Mouse (Mus musculus) kidney, embryonic 16.5 days (tissue): ENCODE data around the gene Rgs7bp. TPM values are rescaled to one million over a fixed set of nuclear protein-coding genes. Genes with fewer than 3 reads are reported as not detected.

ENCODE experiments used
- ATAC-seq: fragments of 200-750 bp; cut with Nextera tagmentation; 2 replicates; pipeline ENCODE4 v1.8.0; 2017; ENCODE audit warnings: moderate TSS enrichment; ENCODE audit not compliant: low FRiP score, low TSS enrichment
- H3K27ac ChIP-seq: fragments of 300-500 bp; sonication (generic); 2 replicates; pipeline ENCODE4 v1.5.1; 2014; ENCODE audit warnings: low read length
- H3K27me3 ChIP-seq: fragments of 300-500 bp; sonication (generic); 2 replicates; pipeline ENCODE4 v1.6.1; 2014; ENCODE audit warnings: low read length, control low read depth, mixed read lengths; ENCODE audit not compliant: insufficient read depth
- H3K36me3 ChIP-seq: fragments of 300-500 bp; sonication (generic); 2 replicates; pipeline ENCODE4 v1.6.1; 2014; ENCODE audit warnings: low read length, control low read depth, mixed read lengths; ENCODE audit not compliant: insufficient read depth
- H3K4me1 ChIP-seq: fragments of 300-500 bp; sonication (generic); 2 replicates; pipeline ENCODE4 v1.6.1; 2014; ENCODE audit warnings: low read length, control low read depth, mixed read lengths; ENCODE audit not compliant: insufficient read depth
- H3K4me2 ChIP-seq: fragments of 300-500 bp; sonication (generic); replicated peaks from 2 replicates; pipeline ENCODE4 v1.6.1; 2014; ENCODE audit warnings: low read depth, low read length
- H3K4me3 ChIP-seq: fragments of 300-500 bp; sonication (generic); 2 replicates; pipeline ENCODE4 v1.5.1; 2014; ENCODE audit warnings: mild to moderate bottlenecking, low read length
- H3K9ac ChIP-seq: fragments of 300-500 bp; sonication (generic); replicated peaks from 2 replicates; pipeline ENCODE4 v1.6.1; 2014; ENCODE audit warnings: low read length
- H3K9me3 ChIP-seq: fragments of 300-500 bp; sonication (generic); 2 replicates; pipeline ENCODE4 v1.6.1; 2016; ENCODE audit warnings: low read length, control low read depth
- WGBS: fragments of 180-500 bp; shearing (Covaris S2); extraction: QIAGEN DNeasy Blood & Tissue Kit; methylation state at CpG from one replicate; pipeline ENCODE4 v1.1.7; 2014; 5-methylcytosine and 5-hydroxymethylcytosine counted together
- polyA plus RNA-seq: library from polyadenylated mRNA; unstranded; fragments of >200 nt; fragmentation: Nextera tagmentation; extraction: Ambion mirVana; gene quantifications from 2 replicates; pipeline ENCODE4 v1.2.1, GENCODE M21; 2015

Rgs7bp gene
- polyA plus RNA-seq, 1 experiment from 2014 or later = 2.0 TPM

DNA sequence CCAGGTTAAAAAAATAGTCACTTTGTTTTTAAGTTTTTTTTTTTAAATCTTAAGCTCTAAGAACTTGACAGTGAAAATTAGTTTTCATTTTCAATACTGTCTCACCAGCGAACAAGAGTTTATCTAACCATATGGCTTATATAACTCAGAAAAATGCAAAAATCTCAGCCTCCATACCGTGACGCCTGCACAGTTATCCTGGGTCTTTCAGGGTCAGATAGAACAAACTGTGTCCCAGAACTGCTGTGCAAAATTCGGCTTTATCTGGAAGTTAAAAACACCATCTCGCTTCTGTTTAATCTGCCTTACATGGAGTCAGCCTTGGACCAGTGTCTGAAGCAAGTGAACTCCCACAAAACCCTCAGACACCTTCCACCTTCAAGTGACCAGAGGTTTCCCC is 70.7 kb downstream of the Rgs7bp start:
- 61% methylated on average over 5 of the region's 5 CpGs for WGBS

DNA sequence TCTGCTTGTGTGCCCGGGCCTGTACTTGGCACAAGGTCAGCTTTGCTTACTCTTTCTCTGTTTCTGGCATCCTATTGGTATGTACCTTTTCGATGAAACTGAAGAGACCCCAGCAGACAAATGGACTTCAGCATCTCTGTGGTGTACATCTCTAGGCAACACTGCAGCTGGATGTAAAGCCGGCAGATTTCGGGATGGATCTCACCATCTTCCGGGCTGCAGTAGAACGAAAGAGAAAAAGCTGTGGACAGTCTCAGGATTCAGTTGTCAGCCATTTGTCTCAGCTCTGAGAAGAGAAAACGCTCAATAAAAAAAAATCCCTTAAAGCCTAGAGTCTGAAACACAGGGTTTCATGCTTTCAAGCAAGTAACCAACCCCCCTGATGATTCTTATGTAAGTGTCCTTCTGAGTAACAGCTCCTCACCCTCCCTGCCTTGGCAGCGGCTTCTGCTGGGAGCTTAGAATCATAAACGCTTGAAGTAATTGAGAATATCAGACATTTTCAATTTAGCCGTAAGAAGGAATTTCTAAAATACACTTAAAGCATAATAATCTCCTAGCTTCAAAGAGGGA is 71.9 kb downstream of the Rgs7bp start:
- Histone ChIP-seq H3K4me2 (no peak overlapping the region), H3K9me3 (peaks cover 6% of the 10 kb centered on the region), H3K4me1 (no peaks in the 10 kb centered on the region), H3K36me3 (no peaks in the 10 kb centered on the region), H3K9ac (no peak overlapping the region), H3K4me3 (no peak overlapping the region), H3K27me3 (no peaks in the 10 kb centered on the region), H3K27ac (no peak overlapping the region)
- no peak for ATAC-seq
- WGBS = 88% methylated on average over 10 of the region's 10 CpGs

More for the DNA sequence above, 70.7 kb downstream of the Rgs7bp start:
- ATAC-seq = 0 out of 2 replicates have a peak, but pooled peaks have one; percentile 31
- Histone ChIP-seq H3K9me3 (peaks cover 6% of the 10 kb centered on the region), H3K9ac (no peak overlapping the region), H3K4me3 (no peak overlapping the region), H3K27me3 (no peaks in the 10 kb centered on the region), H3K36me3 (no peaks in the 10 kb centered on the region), H3K4me2 (no peak overlapping the region), H3K4me1 (no peaks in the 10 kb centered on the region), H3K27ac (no peak overlapping the region)

DNA sequence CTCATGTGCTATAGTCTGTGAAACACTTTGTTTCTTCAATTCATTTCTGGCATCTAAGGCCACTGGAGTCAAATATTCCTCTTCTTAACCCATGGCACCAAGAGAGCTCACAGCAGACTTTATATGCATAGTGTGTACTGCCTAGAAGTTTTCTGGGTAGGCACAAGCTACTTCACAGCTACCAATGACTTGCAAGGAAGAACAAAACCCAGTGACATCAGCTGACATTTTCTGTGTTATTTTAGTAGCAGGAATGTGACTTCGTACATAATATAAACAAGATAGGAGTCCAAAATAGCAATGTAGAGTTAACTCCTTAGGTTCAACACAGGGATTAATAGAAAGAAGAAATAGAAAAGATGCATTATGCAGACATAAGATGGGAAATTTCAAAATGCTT is 76.6 kb downstream of the Rgs7bp start:
- peaks cover 6% of the 10 kb centered on the region for H3K9me3 ChIP-seq
- H3K36me3 ChIP-seq = no peaks in the 10 kb centered on the region
- H3K4me1 ChIP-seq = no peaks in the 10 kb centered on the region
- H3K9ac ChIP-seq = no peak overlapping the region
- H3K27me3 ChIP-seq = no peaks in the 10 kb centered on the region
- no peak overlapping the region for H3K27ac ChIP-seq
- H3K4me3 ChIP-seq = no peak overlapping the region
- ATAC-seq = no peak
- H3K4me2 ChIP-seq = no peak overlapping the region
- 36% methylated on average over 1 of the region's 1 CpGs for WGBS

DNA sequence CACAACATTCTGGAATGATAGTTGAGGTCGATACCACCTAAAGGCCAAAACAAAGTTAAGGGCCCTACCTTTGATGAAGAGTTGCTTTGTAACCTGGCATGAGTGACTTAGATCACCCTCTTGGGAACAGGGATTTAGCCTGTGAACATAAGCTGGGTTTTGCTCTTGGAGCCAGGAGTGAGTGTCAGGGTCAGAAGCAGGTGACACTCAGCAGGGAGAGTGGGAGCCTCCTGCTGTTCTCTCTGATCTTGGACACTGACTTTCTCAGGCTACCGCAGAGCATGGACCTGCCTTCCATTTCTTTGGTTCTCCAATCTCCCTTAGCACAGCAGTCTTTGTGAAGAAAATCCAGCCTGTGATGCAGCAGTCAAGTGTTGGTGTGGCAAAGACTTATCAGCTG is 87.2 kb downstream of the Rgs7bp start:
- H3K4me3 ChIP-seq = no peak overlapping the region
- no peaks in the 10 kb centered on the region for H3K27me3 ChIP-seq
- no peaks in the 10 kb centered on the region for H3K36me3 ChIP-seq
- H3K4me2 ChIP-seq = no peak overlapping the region
- ATAC-seq = no peak
- H3K9ac ChIP-seq = no peak overlapping the region
- H3K4me1 ChIP-seq = no peaks in the 10 kb centered on the region
- H3K9me3 ChIP-seq = no peaks in the 10 kb centered on the region
- whole genome bisulfite sequencing = 75% methylated on average over 2 of the region's 2 CpGs
- no peak overlapping the region for H3K27ac ChIP-seq

DNA sequence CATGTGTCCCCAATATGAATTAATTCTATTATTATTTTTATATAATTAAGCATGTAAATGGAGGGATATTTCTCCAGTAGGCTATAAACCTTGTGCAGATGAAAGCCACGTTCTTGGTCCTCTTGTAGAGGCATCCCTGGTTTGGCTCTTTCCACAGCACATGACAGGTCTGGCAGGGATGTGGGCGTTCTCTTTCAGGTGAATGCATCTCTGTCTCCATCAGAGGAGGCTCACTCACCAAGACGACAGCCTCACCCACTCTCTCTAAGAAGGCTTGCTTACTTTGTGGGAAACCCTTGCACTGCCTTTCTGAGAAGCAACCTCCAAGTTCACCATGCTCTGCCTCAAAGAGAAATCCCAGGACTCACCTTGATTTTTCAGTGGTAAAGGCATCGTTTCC is 91.0 kb downstream of the Rgs7bp start:
- no peaks in the 10 kb centered on the region for H3K4me1 ChIP-seq
- H3K9me3 ChIP-seq = no peaks in the 10 kb centered on the region
- no peak overlapping the region for H3K4me2 ChIP-seq
- no peaks in the 10 kb centered on the region for H3K27me3 ChIP-seq
- no peak overlapping the region for H3K4me3 ChIP-seq
- H3K9ac ChIP-seq = no peak overlapping the region
- WGBS = 75% methylated on average over 4 of the region's 4 CpGs
- no peaks in the 10 kb centered on the region for H3K36me3 ChIP-seq
- no peak overlapping the region for H3K27ac ChIP-seq
- no peak for ATAC-seq

DNA sequence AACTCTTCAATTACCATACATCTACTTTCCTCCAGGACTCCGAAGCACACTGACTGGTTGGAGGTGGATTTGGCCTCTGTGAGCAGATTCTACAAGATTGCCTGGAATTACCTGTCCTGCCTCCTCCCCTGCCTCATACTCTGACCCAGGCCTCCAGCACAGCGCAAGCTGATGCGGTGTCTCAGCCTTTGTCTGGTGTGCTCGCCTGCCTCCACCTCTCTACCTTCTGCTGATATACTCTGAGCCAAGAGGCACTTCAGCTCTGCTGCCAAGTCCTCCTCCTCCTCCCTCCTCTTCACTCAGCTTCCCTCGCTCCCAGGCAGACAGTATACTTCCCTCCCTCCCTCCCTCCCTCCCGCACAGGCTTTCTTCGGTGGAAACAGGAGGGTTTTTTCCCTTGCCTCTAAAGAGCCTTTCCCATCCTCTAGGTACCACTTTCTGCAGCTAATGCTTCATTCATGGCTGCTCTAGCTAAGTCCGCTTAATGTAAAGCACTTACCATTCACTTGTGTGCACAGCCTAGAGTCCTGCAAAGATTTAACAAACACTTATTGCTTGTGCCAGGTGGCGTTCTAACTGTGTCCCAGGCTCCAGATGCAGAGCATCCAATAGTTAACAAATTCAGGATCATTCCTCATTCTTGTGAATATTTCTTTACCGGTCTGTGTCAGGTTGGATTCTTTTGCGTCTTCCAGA is 91.9 kb downstream of the Rgs7bp start:
- Histone ChIP-seq H3K4me2 (no peak overlapping the region), H3K27ac (no peak overlapping the region), H3K4me3 (no peak overlapping the region), H3K4me1 (no peaks in the 10 kb centered on the region), H3K36me3 (no peaks in the 10 kb centered on the region), H3K9me3 (no peaks in the 10 kb centered on the region), H3K9ac (no peak overlapping the region), H3K27me3 (no peaks in the 10 kb centered on the region)
- WGBS = 60% methylated on average over 11 of the region's 11 CpGs
- no peak for ATAC-seq

DNA sequence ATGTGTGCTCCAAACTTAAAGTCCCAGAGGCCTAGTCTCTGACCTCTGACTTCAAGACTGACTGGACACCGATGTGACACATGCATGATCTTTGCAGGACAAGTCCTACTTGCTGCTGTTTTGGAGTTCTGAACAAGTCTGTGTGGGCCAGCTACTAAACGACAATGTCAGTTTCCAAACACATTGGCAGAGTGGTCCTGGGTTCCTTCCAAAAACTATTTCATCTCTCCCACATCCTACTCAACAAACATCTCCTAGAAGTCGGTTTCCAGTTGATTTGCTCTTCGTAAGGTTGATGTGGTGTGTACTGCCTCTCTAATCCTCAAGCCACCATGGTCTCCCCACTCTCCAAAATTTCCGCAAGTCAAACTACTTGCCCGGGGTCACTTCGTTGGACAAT is 92.6 kb downstream of the Rgs7bp start:
- no peaks in the 10 kb centered on the region for H3K36me3 ChIP-seq
- no peak overlapping the region for H3K4me2 ChIP-seq
- no peaks in the 10 kb centered on the region for H3K4me1 ChIP-seq
- H3K27me3 ChIP-seq = no peaks in the 10 kb centered on the region
- H3K9me3 ChIP-seq = no peaks in the 10 kb centered on the region
- no peak overlapping the region for H3K4me3 ChIP-seq
- 79% methylated on average over 7 of the region's 7 CpGs for WGBS
- no peak overlapping the region for H3K27ac ChIP-seq
- no peak for ATAC-seq
- no peak overlapping the region for H3K9ac ChIP-seq

DNA sequence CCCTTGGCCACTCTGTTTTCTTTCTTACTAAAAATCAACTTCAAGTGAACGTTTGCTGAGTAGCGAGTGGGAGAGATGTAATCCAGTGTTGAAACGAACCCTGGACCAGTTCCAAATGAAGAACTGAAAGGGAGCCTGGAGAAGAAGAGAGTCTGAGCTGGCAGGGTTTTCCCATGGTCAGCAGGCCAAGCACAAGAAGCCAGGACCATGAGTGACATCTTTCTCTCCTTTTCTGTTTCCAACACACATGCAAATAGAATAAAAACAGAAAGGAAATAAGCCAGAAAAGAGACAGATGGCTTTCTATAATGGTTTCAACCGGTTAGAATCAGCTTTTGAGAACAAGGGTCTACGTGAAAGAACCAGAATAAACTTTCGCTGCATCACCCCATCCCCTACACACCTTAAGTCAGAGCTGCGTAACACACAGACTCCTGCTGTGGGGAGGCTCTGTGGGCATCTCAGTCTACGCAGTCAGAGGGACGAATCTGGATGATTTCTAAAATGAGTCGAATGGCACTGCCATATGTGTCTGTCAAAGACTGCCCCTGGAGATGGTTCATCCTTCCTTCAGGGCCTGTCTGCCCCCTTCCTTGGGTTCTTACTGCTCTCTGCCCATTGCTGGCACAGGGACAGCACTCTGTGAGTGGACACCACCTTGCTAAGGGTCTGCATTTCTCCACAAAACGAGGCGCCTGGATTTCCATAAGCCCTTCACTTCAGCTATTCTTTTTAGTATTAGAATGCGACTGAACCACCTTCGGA is 93.6 kb downstream of the Rgs7bp start:
- no peak overlapping the region for H3K9ac ChIP-seq
- 85% methylated on average over 14 of the region's 14 CpGs for WGBS
- ATAC-seq = no peak
- H3K4me3 ChIP-seq = no peak overlapping the region
- no peaks in the 10 kb centered on the region for H3K27me3 ChIP-seq
- H3K27ac ChIP-seq = no peak overlapping the region
- no peaks in the 10 kb centered on the region for H3K36me3 ChIP-seq
- no peaks in the 10 kb centered on the region for H3K9me3 ChIP-seq
- H3K4me2 ChIP-seq = no peak overlapping the region
- no peaks in the 10 kb centered on the region for H3K4me1 ChIP-seq

DNA sequence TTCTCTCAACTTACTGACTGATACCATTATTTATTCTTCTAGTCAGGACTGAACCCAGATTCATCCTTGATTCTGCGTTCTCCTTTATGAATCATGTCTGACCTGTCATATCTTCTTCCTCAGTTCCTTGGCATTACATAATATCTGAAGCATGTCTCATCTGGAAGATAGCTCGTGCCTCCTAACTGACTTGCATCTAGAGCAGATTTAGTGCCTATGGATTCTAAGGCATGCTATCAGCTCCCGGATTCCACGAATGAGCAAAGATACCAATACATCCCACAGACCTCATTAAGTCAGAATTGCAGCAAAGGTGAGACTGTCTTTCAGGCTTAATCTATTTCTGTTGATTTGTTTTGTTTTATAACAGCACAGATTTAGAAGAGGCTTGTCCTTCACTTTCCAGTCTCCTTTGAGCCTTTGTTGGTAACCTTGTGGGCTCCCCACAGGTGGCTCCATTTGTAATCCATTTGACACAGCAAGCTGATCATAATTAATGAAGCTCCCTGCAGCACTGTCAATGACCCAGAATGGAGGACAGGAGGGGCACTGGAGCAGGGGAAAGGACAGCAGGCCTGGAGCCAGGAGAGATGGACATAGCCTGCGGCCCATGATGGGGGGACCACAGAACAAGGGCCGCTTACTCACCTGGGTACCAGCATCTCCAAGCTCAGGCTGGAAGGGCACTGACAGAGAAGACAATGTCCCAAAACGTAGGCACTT is 94.4 kb downstream of the Rgs7bp start:
- no peak overlapping the region for H3K27ac ChIP-seq
- H3K4me2 ChIP-seq = no peak overlapping the region
- no peaks in the 10 kb centered on the region for H3K36me3 ChIP-seq
- H3K27me3 ChIP-seq = no peaks in the 10 kb centered on the region
- no peaks in the 10 kb centered on the region for H3K4me1 ChIP-seq
- no peak overlapping the region for H3K9ac ChIP-seq
- 85% methylated on average over 7 of the region's 7 CpGs for WGBS
- H3K9me3 ChIP-seq = no peaks in the 10 kb centered on the region
- no peak for ATAC-seq
- no peak overlapping the region for H3K4me3 ChIP-seq
